Mouse (Mus musculus): ENCODE results near the gene Smc4. TPM values are rescaled to one million over a fixed set of nuclear protein-coding genes. Genes with fewer than 3 reads are reported as not detected.

Gene Smc4
- total RNA-seq, 2 experiments from 2014 or later: 65.9 to 79.6 TPM

Small RNA genes within 50 kb of the gene (microRNA-seq; reads per million reads assigned to microRNA genes)
- gene Mir15b (2,533 reads per million, percentile 87 among the genes with 10 or more reads in this experiment), gene Mir16-2 (674 reads per million, percentile 71 among the genes with 10 or more reads in this experiment)

Other genes starting within 250 kb of the Smc4 start
- 1 to 10 TPM in 1 of 2 experiments, under 1 TPM in 1; 0.40 to 1.1 TPM for gene 1110032F04Rik, start 135.2 kb upstream of the Smc4 start, total RNA-seq (2021)
- gene Ift80, start 168 bp upstream of the Smc4 start, total RNA-seq (2021): 10 to 100 TPM; 22.4 to 29.5 TPM
- gene Trim59, start 40.0 kb downstream of the Smc4 start, total RNA-seq (2021): 10 to 100 TPM; 29.0 to 32.5 TPM
- 10 to 100 TPM; 50.0 to 54.8 TPM for gene Kpna4, start 122.4 kb downstream of the Smc4 start, total RNA-seq (2021)
- not detected for gene Arl14, start 217.7 kb downstream of the Smc4 start, total RNA-seq (2021)